Mouse (Mus musculus) heart, postnatal 25 days (tissue): ENCODE data around the gene Mbtps1. TPM values are rescaled to one million over a fixed set of nuclear protein-coding genes. Genes with fewer than 3 reads are reported as not detected.

Experiments
- DNase-seq: peaks from one replicate; pipeline ENCODE4 v3.0.0; 2022; ENCODE audit warnings: low spot score
- intact Hi-C: fragments of 180-260 bp; cut with DNase I; formaldehyde crosslinking; loops from one replicate; pipeline ENCODE4 v1.15.1; 2025
- total RNA-seq, 2 experiments: library from RNA; stranded (reverse); gene quantifications; 2 replicates each; pipeline ENCODE4 v1.2.3; 2021

The Mbtps1 gene
- total RNA-seq, 2 experiments from 2014 or later = 39.8 to 40.3 TPM

- intact Hi-C loops = no loop called here
- no peak for DNase-seq
Observed at GRCm38 (mm10) chr8:119510471-119510870, 48.1 kb downstream of the Mbtps1 start.

GRCm38 (mm10) chr8:119506106-119506505 is 52.4 kb downstream of the Mbtps1 start:
- DNase-seq = no peak
- intact Hi-C loops = no loop called here

- intact Hi-C loops = no loop called here
- no peak for DNase-seq
Observed at GRCm38 (mm10) chr8:119505488-119505887, 53.0 kb downstream of the Mbtps1 start.

GRCm38 (mm10) chr8:119503191-119503767 is 55.3 kb downstream of the Mbtps1 start:
- intact Hi-C loops = no loop called here
- DNase-seq = no peak

GRCm38 (mm10) chr8:119502111-119502510 is 56.4 kb downstream of the Mbtps1 start:
- DNase-seq = no peak
- intact Hi-C loops = no loop called here

- intact Hi-C loops = no loop called here
Observed at GRCm38 (mm10) chr8:119501598-119501997, 56.9 kb downstream of the Mbtps1 start, which contains the start of gene Slc38a8. Gene Slc38a8, minus strand, starts transcription at chr8:119501698.

GRCm38 (mm10) chr8:119499836-119500235 is 58.7 kb downstream of the Mbtps1 start:
- intact Hi-C loops = no loop called here
- DNase-seq = no peak

More at GRCm38 (mm10) chr8:119501598-119501997, 56.9 kb downstream of the Mbtps1 start, which contains the start of gene Slc38a8:
- DNase-seq = no peak

- no peak for DNase-seq
- intact Hi-C loops = loop anchor here (1.0 to 2.0 kb wide), 2 partner anchors 56 to 85 kb away; no protein-coding TSS in a partner anchor
Observed at GRCm38 (mm10) chr8:119496848-119497247, 61.7 kb downstream of the Mbtps1 start.

- intact Hi-C loops = no loop called here
- DNase-seq = no peak
Observed at GRCm38 (mm10) chr8:119487093-119487492, 71.4 kb downstream of the Mbtps1 start.

- DNase-seq = no peak
- intact Hi-C loops = no loop called here
Observed at GRCm38 (mm10) chr8:119484145-119484896, 74.2 kb downstream of the Mbtps1 start.

GRCm38 (mm10) chr8:119478684-119479083 is 79.9 kb downstream of the Mbtps1 start:
- intact Hi-C loops = no loop called here
- no peak for DNase-seq

GRCm38 (mm10) chr8:119468091-119468490 is 90.4 kb downstream of the Mbtps1 start:
- no peak for DNase-seq
- intact Hi-C loops = no loop called here

GRCm38 (mm10) chr8:119466794-119467193 is 91.7 kb downstream of the Mbtps1 start:
- DNase-seq = no peak
- intact Hi-C loops = no loop called here

GRCm38 (mm10) chr8:119466105-119466504 is 92.4 kb downstream of the Mbtps1 start:
- DNase-seq = no peak
- intact Hi-C loops = no loop called here

- intact Hi-C loops = no loop called here
- DNase-seq = no peak
Observed at GRCm38 (mm10) chr8:119463709-119464108, 94.8 kb downstream of the Mbtps1 start.

- intact Hi-C loops = no loop called here
- DNase-seq = no peak
Observed at GRCm38 (mm10) chr8:119461356-119461755, 97.2 kb downstream of the Mbtps1 start.

GRCm38 (mm10) chr8:119459724-119460123 is 98.8 kb downstream of the Mbtps1 start:
- intact Hi-C loops = no loop called here
- DNase-seq = no peak
